Mouse (Mus musculus) testis, adult 2 months (tissue): ENCODE measurements around the gene Gm20388. TPM values are rescaled to one million over a fixed set of nuclear protein-coding genes. Genes with fewer than 3 reads are reported as not detected.

Experiments
- H3K27ac ChIP-seq: fragments of 200-500 bp; 2 replicates; pipeline ENCODE4 v1.5.1; 2012; ENCODE audit warnings: low read depth, low read length; ENCODE audit not compliant: control insufficient read depth, insufficient read depth
- H3K27me3 ChIP-seq: fragments of 200-500 bp; 2 replicates; pipeline ENCODE4 v1.6.1; 2012; ENCODE audit warnings: mild to moderate bottlenecking, low read length, moderate library complexity; ENCODE audit not compliant: control insufficient read depth, insufficient read depth
- H3K36me3 ChIP-seq: fragments of 200-500 bp; 2 replicates; pipeline ENCODE4 v1.6.1; 2012; ENCODE audit warnings: mild to moderate bottlenecking, low read length; ENCODE audit not compliant: control insufficient read depth, insufficient read depth
- H3K4me1 ChIP-seq: fragments of 200-500 bp; 2 replicates; pipeline ENCODE4 v1.6.1; 2012; ENCODE audit warnings: low read length; ENCODE audit not compliant: control insufficient read depth, insufficient read depth
- H3K4me3 ChIP-seq: fragments of 200-500 bp; 2 replicates; pipeline ENCODE4 v1.5.1; 2012; ENCODE audit warnings: low read depth, mild to moderate bottlenecking, low read length, moderate library complexity, mixed read lengths; ENCODE audit not compliant: control insufficient read depth
- CTCF ChIP-seq: fragments of 200-500 bp; IDR thresholded peaks from 2 replicates; pipeline ENCODE4 v1.5.1; 2012; ENCODE audit warnings: low read depth, mild to moderate bottlenecking, inconsistent platforms, low read length, moderate library complexity; ENCODE audit not compliant: control insufficient read depth, insufficient read depth, insufficient replicate concordance
- POLR2A ChIP-seq: fragments of 200-500 bp; IDR thresholded peaks from 2 replicates; pipeline ENCODE4 v1.6.1; 2012; ENCODE audit warnings: low read depth, mild to moderate bottlenecking, inconsistent platforms, low read length, moderate library complexity; ENCODE audit not compliant: control insufficient read depth
- polyA plus RNA-seq: library from polyadenylated mRNA; depleted of rRNA; stranded (reverse); fragments of >200 nt; gene quantifications from 2 replicates; pipeline ENCODE4 v1.2.3, GENCODE M21; 2012

Gm20388 gene
- polyA plus RNA-seq, 1 experiment = 5.6 TPM

DNA sequence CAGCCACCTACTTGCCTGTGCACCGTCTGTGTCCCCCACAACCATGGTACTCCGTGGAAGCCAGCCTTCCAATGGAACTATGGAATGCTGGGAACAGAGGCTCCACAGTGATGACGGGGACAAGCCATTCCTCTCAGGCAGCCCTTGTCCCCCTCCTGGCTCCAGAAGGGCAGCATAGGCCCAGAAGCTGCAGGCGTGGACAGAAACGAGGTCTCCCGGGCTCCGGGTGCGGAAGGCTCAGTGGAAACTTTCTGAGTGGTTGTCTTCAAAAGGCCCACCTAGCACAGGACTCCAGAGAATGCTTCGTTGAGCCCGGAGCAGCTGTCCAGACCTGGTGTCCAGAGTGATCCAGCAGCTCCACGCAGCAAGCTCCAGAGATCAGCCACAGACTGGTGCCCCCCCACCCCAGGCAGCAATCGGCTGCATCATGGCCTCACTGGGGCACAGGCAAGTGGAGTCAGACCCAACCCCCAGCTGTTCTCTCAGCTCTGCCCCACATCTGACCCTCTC lies 1633.7 kb downstream of the Gm20388 start, which contains the start of gene 1700018B08Rik:
Gene 1700018B08Rik, minus strand, starts transcription at position 45 of the 510 bp plus-strand sequence.
- Histone ChIP-seq H3K4me3 (peak within 1 kb of the TSS; percentile 95), H3K27ac (peak within 1 kb of the TSS; percentile 63), H3K27me3 (no peaks in the 10 kb centered on the region), H3K4me1 (peaks cover 17% of the 10 kb centered on the region), H3K36me3 (no peaks in the 10 kb centered on the region)
- TF ChIP-seq POLR2A (peak; percentile 55; the same call in 1 of the 2 replicates), CTCF (no peak)

DNA sequence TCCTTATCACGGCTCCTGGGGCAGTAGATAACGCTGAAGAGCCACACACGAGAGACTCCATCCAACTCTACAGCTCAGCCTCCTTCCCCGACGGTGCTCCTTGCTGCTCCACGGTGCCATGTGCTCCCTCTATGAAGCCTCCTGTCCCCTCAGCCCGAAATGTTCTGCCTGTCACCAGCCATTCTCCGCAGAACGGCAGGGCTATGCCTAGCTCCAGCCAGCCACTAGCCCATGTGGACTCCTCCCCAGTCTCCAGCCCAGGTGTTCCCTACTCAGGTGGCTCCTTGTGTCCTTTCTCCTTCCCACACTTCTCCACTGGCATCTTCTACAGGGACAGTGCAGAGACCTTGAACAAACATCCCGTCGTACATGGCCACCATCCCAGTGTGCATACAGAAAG lies 1634.3 kb downstream of the Gm20388 start:
- H3K4me1 ChIP-seq = peaks cover 17% of the 10 kb centered on the region
- no peaks in the 10 kb centered on the region for H3K27me3 ChIP-seq
- no peak overlapping the region for H3K27ac ChIP-seq
- H3K36me3 ChIP-seq = no peaks in the 10 kb centered on the region
- peak overlapping the region; percentile 66 for H3K4me3 ChIP-seq
- TF ChIP-seq CTCF (no peak), POLR2A (no peak)

DNA sequence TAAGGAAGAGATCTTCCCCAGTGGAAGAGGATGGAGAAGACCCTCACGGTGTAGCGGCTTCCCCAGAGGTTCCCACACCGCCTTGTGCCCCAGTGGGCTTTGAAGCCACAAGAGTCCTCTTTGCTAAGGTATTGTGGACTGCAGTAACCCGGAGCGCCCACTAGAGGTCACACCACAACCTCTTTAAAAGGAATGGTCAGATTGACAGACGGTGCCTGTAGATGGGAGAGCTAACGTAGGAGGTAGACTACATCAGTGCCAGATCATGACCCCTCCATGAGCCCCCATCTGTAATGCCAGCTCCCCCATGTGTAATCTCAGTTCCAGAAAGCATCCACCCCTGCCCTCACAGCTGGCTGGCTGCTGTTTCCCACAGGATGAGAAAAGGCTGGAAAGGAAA lies 1636.5 kb downstream of the Gm20388 start:
- no peaks in the 10 kb centered on the region for H3K27me3 ChIP-seq
- no peak overlapping the region for H3K27ac ChIP-seq
- H3K36me3 ChIP-seq = no peaks in the 10 kb centered on the region
- peak; percentile 63; the same call in 1 of the 2 replicates for TF ChIP-seq CTCF
- no peak for TF ChIP-seq POLR2A
- no peak overlapping the region for H3K4me3 ChIP-seq
- H3K4me1 ChIP-seq = peaks cover 9% of the 10 kb centered on the region

GRCm38 (mm10) chr8:121550056-121550455 lies 1639.4 kb downstream of the Gm20388 start:
- Histone ChIP-seq H3K4me1 (no peaks in the 10 kb centered on the region), H3K36me3 (no peaks in the 10 kb centered on the region), H3K27me3 (no peaks in the 10 kb centered on the region), H3K4me3 (no peak overlapping the region), H3K27ac (no peak overlapping the region)
- no peak for TF ChIP-seq CTCF
- TF ChIP-seq POLR2A = no peak

DNA sequence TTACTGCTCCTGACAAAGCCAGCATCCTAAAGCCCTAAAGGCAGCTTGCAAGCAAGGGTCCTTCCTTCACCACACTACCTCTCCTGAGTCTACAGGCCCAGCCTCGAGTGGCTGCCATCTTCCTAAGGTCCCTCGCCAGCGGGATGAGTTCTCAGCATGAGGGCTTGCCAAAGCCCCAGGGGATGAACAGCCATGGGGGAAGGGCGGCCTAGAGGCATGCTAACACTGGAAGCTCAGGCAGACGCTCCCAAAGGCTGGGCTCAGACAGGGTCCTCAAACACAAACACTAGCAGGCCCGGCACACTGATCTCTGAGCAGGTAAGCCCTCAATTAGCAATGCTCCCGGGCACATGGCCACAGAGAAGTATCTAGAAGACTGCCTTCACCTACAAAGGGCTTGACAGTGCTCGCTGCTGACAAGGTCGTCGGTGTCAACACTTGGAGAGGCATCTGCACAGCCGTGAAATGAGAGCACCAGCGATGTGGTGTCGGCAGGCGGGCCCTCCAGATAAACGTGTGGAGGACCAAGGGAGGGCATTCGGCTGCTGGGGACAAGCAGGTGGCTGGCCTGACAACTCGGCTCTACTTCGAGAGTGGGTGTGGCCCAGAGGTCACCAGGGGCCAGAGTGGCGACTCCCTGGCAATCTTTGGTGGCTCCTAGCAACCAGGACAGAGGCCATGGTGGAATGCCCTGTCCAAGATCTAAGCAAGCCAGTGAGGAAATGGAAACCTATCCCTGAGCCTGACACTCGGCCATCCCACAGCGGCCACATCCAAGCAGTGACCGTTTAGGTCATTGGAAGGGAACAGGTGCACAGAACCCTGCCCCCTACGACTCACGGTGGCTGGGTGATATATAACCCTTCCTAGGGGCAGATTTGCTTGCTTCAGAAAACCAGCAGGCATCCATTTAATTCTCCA lies 1640.7 kb downstream of the Gm20388 start:
- no peaks in the 10 kb centered on the region for H3K27me3 ChIP-seq
- no peak overlapping the region for H3K4me3 ChIP-seq
- no peak overlapping the region for H3K27ac ChIP-seq
- H3K36me3 ChIP-seq = no peaks in the 10 kb centered on the region
- no peaks in the 10 kb centered on the region for H3K4me1 ChIP-seq
- TF ChIP-seq POLR2A (no peak), CTCF (no peak)

DNA sequence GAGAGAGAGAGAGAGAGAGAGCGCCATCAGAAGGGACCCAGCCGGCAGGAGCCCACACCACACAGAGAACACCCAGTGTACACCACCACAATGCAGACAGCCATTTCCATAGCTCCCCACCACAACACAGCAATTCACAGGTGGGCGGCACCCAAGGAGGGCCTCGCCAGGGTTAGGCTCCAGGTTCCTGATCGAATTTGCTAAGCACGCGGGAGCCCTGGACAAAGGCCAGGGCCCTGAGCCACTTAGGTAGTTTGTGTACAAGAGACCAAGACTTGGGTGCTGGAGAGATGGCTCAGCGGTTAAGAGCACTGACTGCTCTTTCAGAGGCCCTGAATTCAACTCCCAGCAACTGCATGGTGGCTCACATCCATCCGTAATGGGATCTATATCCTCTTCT lies 1641.9 kb downstream of the Gm20388 start:
- Histone ChIP-seq H3K4me3 (no peak overlapping the region), H3K36me3 (no peaks in the 10 kb centered on the region), H3K27ac (no peak overlapping the region), H3K4me1 (no peaks in the 10 kb centered on the region), H3K27me3 (no peaks in the 10 kb centered on the region)
- no peak for TF ChIP-seq POLR2A
- no peak for TF ChIP-seq CTCF

- Histone ChIP-seq H3K27me3 (no peaks in the 10 kb centered on the region), H3K36me3 (no peaks in the 10 kb centered on the region), H3K4me1 (no peaks in the 10 kb centered on the region), H3K27ac (no peak overlapping the region), H3K4me3 (no peak overlapping the region)
- TF ChIP-seq CTCF (no peak), POLR2A (no peak)
These were observed 1643.3 kb downstream of the Gm20388 start for GRCm38 (mm10) chr8:121553831-121554475.
